Mouse (Mus musculus) forebrain, embryonic 16.5 days (tissue): ENCODE data around the gene Itpkb. TPM values are rescaled to one million over a fixed set of nuclear protein-coding genes. Genes with fewer than 3 reads are reported as not detected.

Experiments used
- ATAC-seq: fragments of 200-750 bp; cut with Nextera tagmentation; 2 replicates; pipeline ENCODE4 v1.8.0; 2017; ENCODE audit warnings: mild to moderate bottlenecking, moderate library complexity
- H3K27ac ChIP-seq: fragments of 300-500 bp; sonication (generic); 2 replicates; pipeline ENCODE4 v1.5.1; 2014; ENCODE audit warnings: low read length, control low read depth
- H3K27me3 ChIP-seq: fragments of 300-500 bp; sonication (generic); replicated peaks from 2 replicates; pipeline ENCODE4 v1.6.1; 2014; ENCODE audit warnings: low read length; ENCODE audit not compliant: control insufficient read depth, insufficient read depth
- H3K36me3 ChIP-seq: fragments of 300-500 bp; sonication (generic); 2 replicates; pipeline ENCODE4 v1.6.1; 2014; ENCODE audit not compliant: control insufficient read depth, insufficient read depth
- H3K4me1 ChIP-seq: fragments of 300-500 bp; sonication (generic); replicated peaks from 2 replicates; pipeline ENCODE4 v1.6.1; 2014; ENCODE audit warnings: low read length; ENCODE audit not compliant: control insufficient read depth, insufficient read depth
- H3K4me2 ChIP-seq: fragments of 300-500 bp; sonication (generic); 2 replicates; pipeline ENCODE4 v1.6.1; 2014; ENCODE audit warnings: mild to moderate bottlenecking, low read length, control low read depth
- H3K4me3 ChIP-seq: fragments of 300-500 bp; sonication (generic); replicated peaks from 2 replicates; pipeline ENCODE4 v1.5.1; 2014; ENCODE audit warnings: mild to moderate bottlenecking, low read length, control low read depth
- H3K9ac ChIP-seq: fragments of 300-500 bp; sonication (generic); replicated peaks from 2 replicates; pipeline ENCODE4 v1.6.1; 2014; ENCODE audit warnings: low read depth, low read length, control low read depth
- H3K9me3 ChIP-seq: fragments of 300-500 bp; sonication (generic); 2 replicates; pipeline ENCODE4 v1.6.1; 2016; ENCODE audit warnings: low read length; ENCODE audit not compliant: control insufficient read depth
- whole genome bisulfite sequencing: fragments of 180-500 bp; shearing (Covaris S2); extraction: QIAGEN DNeasy Blood & Tissue Kit; methylation state at CpG from one replicate; pipeline ENCODE4 v1.1.7; 2014; 5-methylcytosine and 5-hydroxymethylcytosine counted together
- polyA plus RNA-seq: library from polyadenylated mRNA; unstranded; fragments of >200 nt; fragmentation: Nextera tagmentation; extraction: Ambion mirVana; gene quantifications from 2 replicates; pipeline ENCODE4 v1.2.1, GENCODE M21; 2015

Gene Itpkb
- polyA plus RNA-seq, 1 experiment from 2014 or later = 2.4 TPM

GRCm38 (mm10) chr1:180392137-180392798 is 62.0 kb downstream of the Itpkb start:
- H3K9ac ChIP-seq = no peak overlapping the region
- H3K9me3 ChIP-seq = no peaks in the 10 kb centered on the region
- H3K4me1 ChIP-seq = 0 out of 2 replicates have a peak, but pooled peaks cover 10% of the 10 kb centered on the region
- H3K27ac ChIP-seq = no peak overlapping the region
- no peaks in the 10 kb centered on the region for H3K36me3 ChIP-seq
- H3K27me3 ChIP-seq = no peaks in the 10 kb centered on the region
- no peak for ATAC-seq
- WGBS = 91% methylated on average over 5 of the region's 5 CpGs
- no peak overlapping the region for H3K4me3 ChIP-seq
- H3K4me2 ChIP-seq = no peak overlapping the region

- no peak overlapping the region for H3K4me3 ChIP-seq
- 82% methylated on average over 9 of the region's 9 CpGs for WGBS
- H3K36me3 ChIP-seq = no peaks in the 10 kb centered on the region
- 0 out of 2 replicates have a peak, but pooled peaks cover 7% of the 10 kb centered on the region for H3K4me1 ChIP-seq
- no peaks in the 10 kb centered on the region for H3K9me3 ChIP-seq
- no peaks in the 10 kb centered on the region for H3K27me3 ChIP-seq
- no peak overlapping the region for H3K9ac ChIP-seq
- no peak overlapping the region for H3K27ac ChIP-seq
- no peak for ATAC-seq
- no peak overlapping the region for H3K4me2 ChIP-seq
These were observed 62.9 kb downstream of the Itpkb start for GRCm38 (mm10) chr1:180393017-180393797.

DNA sequence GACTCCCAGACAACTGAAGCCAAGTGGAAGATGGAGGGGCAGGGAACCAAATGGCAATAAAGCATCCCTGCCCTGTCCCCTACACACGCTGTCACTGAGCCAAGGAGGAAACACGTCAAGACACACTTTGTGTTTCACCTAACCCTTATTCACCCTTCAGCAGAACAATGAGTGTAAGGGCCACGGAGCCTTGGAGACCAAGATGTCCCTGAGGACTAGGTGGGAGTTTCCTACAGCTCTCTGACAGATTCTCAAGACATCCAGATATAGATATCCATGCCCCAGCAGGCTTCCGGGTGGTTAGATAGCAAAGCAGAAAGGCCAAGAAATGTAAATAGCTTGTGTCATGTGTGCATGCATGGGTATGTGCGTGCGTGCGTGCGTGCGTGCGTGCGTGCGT is 63.6 kb downstream of the Itpkb start:
- Histone ChIP-seq H3K9me3 (no peaks in the 10 kb centered on the region), H3K36me3 (no peaks in the 10 kb centered on the region), H3K27me3 (no peaks in the 10 kb centered on the region), H3K4me1 (0 out of 2 replicates have a peak, but pooled peaks cover 4% of the 10 kb centered on the region), H3K9ac (no peak overlapping the region), H3K4me2 (no peak overlapping the region), H3K4me3 (no peak overlapping the region), H3K27ac (no peak overlapping the region)
- ATAC-seq = no peak
- 94% methylated on average over 12 of the region's 12 CpGs for WGBS

DNA sequence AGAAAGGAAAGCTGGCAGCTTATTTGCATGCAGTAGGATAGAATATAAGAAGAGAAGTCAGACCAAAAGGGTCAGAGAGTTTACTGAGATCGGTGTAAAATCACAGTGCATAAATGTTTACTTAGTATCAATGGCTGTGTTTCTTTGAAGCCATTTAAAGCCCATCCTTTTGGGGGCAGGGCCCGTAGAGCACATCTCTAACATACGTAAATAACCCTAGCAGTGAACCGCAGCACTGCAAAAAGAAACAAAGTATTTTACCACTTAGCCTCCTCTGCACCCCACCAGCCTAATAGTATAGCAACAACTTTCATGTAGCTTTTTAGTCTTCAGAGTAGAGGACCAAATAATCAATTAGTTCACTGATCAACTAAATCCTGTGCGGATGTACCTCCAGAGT is 67.4 kb downstream of the Itpkb start:
- WGBS = 65% methylated on average over 5 of the region's 5 CpGs
- ATAC-seq = no peak
- H3K4me3 ChIP-seq = no peak overlapping the region
- H3K27ac ChIP-seq = no peak overlapping the region
- no peaks in the 10 kb centered on the region for H3K36me3 ChIP-seq
- no peak overlapping the region for H3K9ac ChIP-seq
- 0 out of 2 replicates have a peak, but pooled peaks cover 4% of the 10 kb centered on the region for H3K4me1 ChIP-seq
- H3K27me3 ChIP-seq = no peaks in the 10 kb centered on the region
- no peaks in the 10 kb centered on the region for H3K9me3 ChIP-seq
- no peak overlapping the region for H3K4me2 ChIP-seq

DNA sequence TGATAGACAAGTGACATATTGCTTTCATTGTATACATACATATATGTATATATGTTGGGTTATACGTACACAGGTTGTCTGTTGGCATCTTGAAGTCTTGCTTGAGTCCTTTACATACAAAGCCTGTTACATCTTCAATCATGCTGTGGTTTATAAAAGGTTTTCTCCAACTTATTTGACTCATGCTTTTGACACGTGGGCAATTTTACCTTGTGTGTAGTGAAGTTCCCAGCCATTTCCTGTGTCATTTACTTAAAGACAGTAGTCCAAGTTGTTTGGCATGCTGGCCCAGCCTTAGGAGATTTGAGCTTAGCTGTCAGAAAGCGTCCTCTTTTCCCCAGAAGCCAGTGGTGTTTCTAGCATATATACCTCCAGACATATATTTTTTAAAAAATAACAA is 68.2 kb downstream of the Itpkb start:
- Histone ChIP-seq H3K27ac (no peak overlapping the region), H3K36me3 (no peaks in the 10 kb centered on the region), H3K9ac (no peak overlapping the region), H3K27me3 (no peaks in the 10 kb centered on the region), H3K4me2 (no peak overlapping the region), H3K9me3 (no peaks in the 10 kb centered on the region), H3K4me1 (0 out of 2 replicates have a peak, but pooled peaks cover 1% of the 10 kb centered on the region), H3K4me3 (no peak overlapping the region)
- WGBS = 75% methylated on average over 3 of the region's 3 CpGs
- no peak for ATAC-seq

DNA sequence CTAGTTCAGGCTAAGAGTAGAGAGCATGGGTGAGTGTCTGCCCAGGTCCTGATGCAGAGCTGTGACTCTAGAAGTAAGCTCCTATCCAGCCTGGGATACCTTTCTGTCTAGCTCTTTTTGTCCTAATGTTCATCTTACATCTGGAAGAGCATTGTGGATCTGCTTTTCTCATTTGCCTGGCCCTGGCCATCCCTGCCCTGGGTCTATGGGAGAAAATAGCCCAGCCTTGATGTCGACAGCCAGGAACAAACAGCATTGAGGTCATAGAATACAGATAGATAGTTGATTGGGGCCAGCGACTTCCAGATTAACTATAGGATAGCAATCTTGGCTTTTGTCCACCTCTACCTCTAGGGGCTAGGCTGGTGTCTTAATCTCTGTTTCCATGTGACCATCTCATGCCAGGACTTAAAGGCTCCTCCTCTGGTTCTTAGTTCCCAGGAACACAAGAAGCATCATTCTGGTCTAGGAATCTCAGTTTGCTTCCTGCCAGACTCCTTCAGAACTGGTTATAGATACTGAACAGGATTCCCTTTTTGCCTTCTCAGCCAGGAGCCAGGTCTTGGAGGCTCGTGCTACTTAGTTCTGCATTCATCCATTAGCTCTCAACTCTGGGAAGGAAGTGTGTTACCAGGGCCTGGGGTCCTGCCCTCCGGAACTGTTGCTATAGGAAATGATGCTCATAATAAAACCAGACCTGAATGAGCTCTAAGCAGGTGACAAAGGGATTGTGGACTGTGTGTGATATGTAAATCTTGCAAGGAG is 70.6 kb downstream of the Itpkb start:
- no peak for ATAC-seq
- Histone ChIP-seq H3K4me2 (no peak overlapping the region), H3K27me3 (no peaks in the 10 kb centered on the region), H3K9ac (no peak overlapping the region), H3K36me3 (no peaks in the 10 kb centered on the region), H3K4me3 (no peak overlapping the region), H3K9me3 (no peaks in the 10 kb centered on the region), H3K4me1 (no peaks in the 10 kb centered on the region), H3K27ac (no peak overlapping the region)
- WGBS = 79% methylated on average over 4 of the region's 4 CpGs

GRCm38 (mm10) chr1:180401725-180402124 is 71.4 kb downstream of the Itpkb start:
- no peak overlapping the region for H3K9ac ChIP-seq
- WGBS = 82% methylated on average over 6 of the region's 6 CpGs
- no peaks in the 10 kb centered on the region for H3K9me3 ChIP-seq
- no peak overlapping the region for H3K4me3 ChIP-seq
- no peaks in the 10 kb centered on the region for H3K4me1 ChIP-seq
- no peak overlapping the region for H3K27ac ChIP-seq
- no peaks in the 10 kb centered on the region for H3K36me3 ChIP-seq
- ATAC-seq = no peak
- no peak overlapping the region for H3K4me2 ChIP-seq
- H3K27me3 ChIP-seq = no peaks in the 10 kb centered on the region

DNA sequence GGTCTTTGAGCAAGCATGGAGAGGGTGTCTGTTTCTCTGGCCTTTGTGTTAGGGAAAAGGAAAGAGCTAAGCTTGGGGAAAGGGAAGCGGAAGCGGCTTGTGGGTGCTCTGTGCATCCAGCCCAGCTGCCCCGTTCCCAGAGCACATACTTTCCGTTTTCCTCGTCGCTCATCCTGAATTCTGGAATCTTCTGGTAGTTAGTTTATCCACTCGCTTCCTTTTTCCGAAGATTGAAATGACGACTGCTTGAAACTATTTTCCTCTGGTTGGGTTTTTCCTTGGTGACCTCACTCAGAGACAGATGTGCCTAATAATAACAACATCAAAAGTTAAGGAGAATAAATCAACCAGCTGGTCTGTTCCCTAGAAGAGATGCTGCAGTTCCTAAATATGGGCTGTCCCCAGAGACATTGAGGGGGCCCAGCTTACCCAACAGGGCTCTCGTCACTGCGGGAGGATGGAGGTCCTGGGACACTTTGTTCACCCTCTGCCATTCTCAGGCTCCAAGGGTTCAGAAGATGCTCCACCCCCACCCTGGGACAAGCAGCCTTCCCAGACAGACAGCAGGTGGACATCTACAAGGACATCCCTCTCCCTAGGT is 72.3 kb downstream of the Itpkb start:
- ATAC-seq = no peak
- Histone ChIP-seq H3K4me2 (no peak overlapping the region), H3K36me3 (no peaks in the 10 kb centered on the region), H3K27ac (no peak overlapping the region), H3K27me3 (no peaks in the 10 kb centered on the region), H3K9ac (no peak overlapping the region), H3K4me1 (peaks cover 3% of the 10 kb centered on the region), H3K9me3 (no peaks in the 10 kb centered on the region), H3K4me3 (no peak overlapping the region)
- WGBS = 91% methylated on average over 11 of the region's 11 CpGs

GRCm38 (mm10) chr1:180403357-180403693 is 73.0 kb downstream of the Itpkb start:
- no peaks in the 10 kb centered on the region for H3K27me3 ChIP-seq
- WGBS = 97% methylated on average over 8 of the region's 8 CpGs
- H3K9ac ChIP-seq = no peak overlapping the region
- ATAC-seq = no peak
- no peak overlapping the region for H3K4me2 ChIP-seq
- H3K4me3 ChIP-seq = no peak overlapping the region
- H3K4me1 ChIP-seq = peaks cover 3% of the 10 kb centered on the region
- H3K36me3 ChIP-seq = no peaks in the 10 kb centered on the region
- no peaks in the 10 kb centered on the region for H3K9me3 ChIP-seq
- H3K27ac ChIP-seq = no peak overlapping the region
